Mouse (Mus musculus) ES-E14 (cell line): ENCODE data around the gene Gm13691.

Experiments
- MAFK ChIP-seq: IDR thresholded peaks from 2 replicates; pipeline ENCODE4 v1.6.1; 2014; ENCODE audit warnings: mild to moderate bottlenecking, low read depth, low read length, inconsistent platforms; ENCODE audit not compliant: insufficient read depth
- ZC3H11A ChIP-seq: IDR thresholded peaks from 2 replicates; pipeline ENCODE4 v1.6.1; 2012; ENCODE audit warnings: low read depth, mild to moderate bottlenecking, inconsistent platforms, low read length, borderline replicate concordance
- ZNF384 ChIP-seq: IDR thresholded peaks from 2 replicates; pipeline ENCODE4 v1.6.1; 2012; ENCODE audit warnings: low read depth, low read length, inconsistent platforms

DNA sequence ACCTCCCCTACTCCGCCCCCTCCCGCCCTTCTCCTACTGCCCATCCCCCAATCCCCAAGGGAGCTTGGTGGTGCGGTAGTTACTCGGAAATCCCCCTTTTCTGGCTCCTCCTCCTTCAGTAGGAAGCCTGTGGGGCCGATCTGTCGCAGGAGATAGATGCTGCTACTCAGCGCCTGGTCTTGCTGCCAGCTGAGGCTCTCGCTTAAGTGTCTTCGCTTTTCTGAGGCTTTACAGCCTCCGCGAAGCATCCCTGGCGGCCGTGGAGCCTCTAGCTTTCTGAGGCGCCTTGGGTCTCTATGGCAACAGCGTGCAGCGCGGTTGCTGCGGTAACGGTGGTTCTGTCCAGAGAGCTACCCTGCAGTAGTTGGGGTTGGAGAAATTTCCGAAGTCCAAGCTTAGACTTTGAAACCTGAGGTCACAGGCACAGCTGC, 49.4 kb upstream of the Gm13691 start, which contains the start of gene Zswim2:
- TF ChIP-seq ZC3H11A, result no peak
- no peak for TF ChIP-seq MAFK
- TF ChIP-seq ZNF384, result no peak
